Mouse (Mus musculus) heart, adult 2 months (tissue): ENCODE measurements around the gene Clybl.

Source experiments
- CTCF ChIP-seq: fragments of 200-600 bp; IDR thresholded peaks from 2 replicates; pipeline ENCODE4 v1.8.1; 2022; ENCODE audit warnings: antibody characterized with exemption, mild to moderate bottlenecking, moderate library complexity
- EP300 ChIP-seq: fragments of 200-500 bp; IDR thresholded peaks from 2 replicates; pipeline ENCODE4 v1.6.1; 2011; ENCODE audit warnings: low read depth, low read length, control low read depth; ENCODE audit not compliant: insufficient read depth
- POLR2A ChIP-seq: fragments of 200-500 bp; IDR thresholded peaks from 2 replicates; pipeline ENCODE4 v1.6.1; 2011; ENCODE audit warnings: mild to moderate bottlenecking, low read depth, low read length, control low read depth; ENCODE audit not compliant: insufficient read depth

- no peak for TF ChIP-seq CTCF
- TF ChIP-seq POLR2A, result no peak
- TF ChIP-seq EP300, result no peak
Observed at GRCm38 (mm10) chr14:122224103-122224494, 42.6 kb downstream of the Clybl start.
